Mouse (Mus musculus) heart, postnatal 0 days (tissue): ENCODE measurements around the gene Ube2l3. TPM values are rescaled to one million over a fixed set of nuclear protein-coding genes. Genes with fewer than 3 reads are reported as not detected.

ENCODE experiments used
- ATAC-seq: fragments of 200-750 bp; cut with Nextera tagmentation; 2 replicates; pipeline ENCODE4 v1.8.0; 2017; ENCODE audit warnings: low read depth, moderate number of reproducible peaks, moderate library complexity; ENCODE audit not compliant: insufficient read depth
- DNase-seq: peaks from one replicate; pipeline ENCODE4 v3.0.0-alpha.2; 2016; ENCODE audit warnings: low spot score
- H3K27ac ChIP-seq: fragments of 300-500 bp; sonication (generic); 2 replicates; pipeline ENCODE4 v1.5.1; 2014; ENCODE audit warnings: low read depth, mild to moderate bottlenecking
- H3K27me3 ChIP-seq: fragments of 300-500 bp; sonication (generic); 2 replicates; pipeline ENCODE4 v1.6.1; 2014; ENCODE audit warnings: low read length, mixed read lengths; ENCODE audit not compliant: control insufficient read depth, insufficient read depth
- H3K36me3 ChIP-seq: fragments of 300-500 bp; sonication (generic); replicated peaks from 2 replicates; pipeline ENCODE4 v1.6.1; 2014; ENCODE audit warnings: low read length, mixed read lengths; ENCODE audit not compliant: control insufficient read depth, insufficient read depth
- H3K4me1 ChIP-seq: fragments of 300-500 bp; sonication (generic); 2 replicates; pipeline ENCODE4 v1.6.1; 2014; ENCODE audit warnings: antibody characterized with exemption; ENCODE audit not compliant: control insufficient read depth, insufficient read depth
- H3K4me2 ChIP-seq: fragments of 300-500 bp; sonication (generic); 2 replicates; pipeline ENCODE4 v1.6.1; 2014; ENCODE audit warnings: low read depth, mild to moderate bottlenecking, low read length, moderate library complexity
- H3K4me3 ChIP-seq: fragments of 300-500 bp; sonication (generic); 2 replicates; pipeline ENCODE4 v1.5.1; 2014; ENCODE audit warnings: low read depth, low read length
- H3K9ac ChIP-seq: fragments of 300-500 bp; sonication (generic); replicated peaks from 2 replicates; pipeline ENCODE4 v1.6.1; 2014; ENCODE audit warnings: low read depth, low read length, mixed read lengths
- H3K9me3 ChIP-seq: fragments of 300-500 bp; sonication (generic); replicated peaks from 2 replicates; pipeline ENCODE4 v1.6.1; 2016; ENCODE audit warnings: low read length; ENCODE audit not compliant: control insufficient read depth
- CTCF ChIP-seq: IDR thresholded peaks from 2 replicates; pipeline ENCODE4 v1.5.1; 2016; ENCODE audit warnings: antibody characterized with exemption, control low read depth, low read depth
- EP300 ChIP-seq: IDR thresholded peaks from 2 replicates; pipeline ENCODE4 v1.6.1; 2016; ENCODE audit warnings: antibody characterized with exemption, low read depth
- WGBS: fragments of 180-500 bp; shearing (Covaris S2); extraction: QIAGEN DNeasy Blood & Tissue Kit; methylation state at CpG from one replicate; pipeline ENCODE4 v1.1.7; 2014; 5-methylcytosine and 5-hydroxymethylcytosine counted together
- polyA plus RNA-seq: library from polyadenylated mRNA; unstranded; fragments of >200 nt; fragmentation: Nextera tagmentation; extraction: Ambion mirVana; gene quantifications from 2 replicates; pipeline ENCODE4 v1.2.1, GENCODE M21; 2015
- total RNA-seq: library from RNA; depleted of rRNA; stranded (reverse); fragments of >200 nt; gene quantifications from 2 replicates; pipeline ENCODE4 v1.2.3, GENCODE M21; 2014; ENCODE audit warnings: low replicate concordance; rRNA removed

Gene Ube2l3
- total RNA-seq = 62.5 and 79.2 TPM in 2 replicates
- polyA plus RNA-seq = 254 and 255 TPM in 2 replicates

- 0 out of 2 replicates have a peak, but pooled peaks cover 6% of the 10 kb centered on the region for H3K36me3 ChIP-seq
- ATAC-seq (no peak), DNase-seq (no peak)
- no peak within 1 kb of the TSS for H3K9ac ChIP-seq
- no peaks in the 10 kb centered on the region for H3K27me3 ChIP-seq
- WGBS = 78% methylated on average over 1 of the region's 1 CpGs
- H3K27ac ChIP-seq = peak within 1 kb of the TSS; percentile 79; the same call in 1 of the 2 replicates
- H3K4me3 ChIP-seq = peak within 1 kb of the TSS; percentile 88
- 0 out of 2 replicates have a peak within 1 kb of the TSS, but pooled peaks have one; percentile 73 for H3K4me2 ChIP-seq
- peaks cover 13% of the 10 kb centered on the region for H3K4me1 ChIP-seq
- no peaks in the 10 kb centered on the region for H3K9me3 ChIP-seq
- no peak for TF ChIP-seq CTCF
- TF ChIP-seq EP300 = no peak
These were observed at the start of gene Ube2l3 for GRCm38 (mm10) chr16:17202549-17202948. Ube2l3 (minus strand) TSS chr16:17202649.

DNA sequence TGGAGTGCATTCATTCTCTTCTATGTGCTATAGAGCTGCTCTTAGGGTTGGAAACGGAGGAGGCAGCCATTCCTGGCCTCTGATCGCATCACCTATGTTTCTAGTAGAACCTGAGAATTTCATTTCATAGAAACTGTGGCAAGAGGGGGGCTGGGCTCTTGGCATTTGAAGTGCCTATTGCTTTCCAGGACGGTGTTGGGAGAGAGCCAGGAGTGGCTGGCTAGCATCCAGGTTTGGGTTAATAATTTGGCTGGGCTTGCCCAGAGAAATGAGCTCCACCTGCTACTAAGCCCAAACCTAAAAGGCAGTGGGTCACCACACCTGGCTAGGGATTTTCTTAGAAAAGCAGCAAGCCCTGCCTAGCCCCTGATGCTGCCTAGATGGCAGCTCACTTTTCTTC lies 49.1 kb upstream of the Ube2l3 start:
- no peaks in the 10 kb centered on the region for H3K27me3 ChIP-seq
- no peaks in the 10 kb centered on the region for H3K9me3 ChIP-seq
- ATAC-seq = no peak
- H3K36me3 ChIP-seq = peaks cover 8% of the 10 kb centered on the region; the same call in 1 of the 2 replicates
- no peak overlapping the region for H3K9ac ChIP-seq
- no peak overlapping the region for H3K4me2 ChIP-seq
- DNase-seq = peak; percentile 43
- TF ChIP-seq EP300 (no peak), CTCF (no peak)
- no peak overlapping the region for H3K4me3 ChIP-seq
- no peak overlapping the region for H3K27ac ChIP-seq
- H3K4me1 ChIP-seq = peaks cover 72% of the 10 kb centered on the region
- WGBS = 17% methylated on average over 3 of the region's 3 CpGs

- Histone ChIP-seq H3K27ac (no peak overlapping the region), H3K4me1 (peaks cover 75% of the 10 kb centered on the region), H3K9ac (no peak overlapping the region), H3K27me3 (no peaks in the 10 kb centered on the region), H3K4me3 (no peak overlapping the region), H3K4me2 (no peak overlapping the region), H3K9me3 (no peaks in the 10 kb centered on the region), H3K36me3 (no peaks in the 10 kb centered on the region)
- 26% methylated on average over 6 of the region's 6 CpGs for WGBS
- no peak for ATAC-seq
- no peak for DNase-seq
- no peak for TF ChIP-seq CTCF
- no peak for TF ChIP-seq EP300
These were observed 46.7 kb upstream of the Ube2l3 start for GRCm38 (mm10) chr16:17249135-17249534.

DNA sequence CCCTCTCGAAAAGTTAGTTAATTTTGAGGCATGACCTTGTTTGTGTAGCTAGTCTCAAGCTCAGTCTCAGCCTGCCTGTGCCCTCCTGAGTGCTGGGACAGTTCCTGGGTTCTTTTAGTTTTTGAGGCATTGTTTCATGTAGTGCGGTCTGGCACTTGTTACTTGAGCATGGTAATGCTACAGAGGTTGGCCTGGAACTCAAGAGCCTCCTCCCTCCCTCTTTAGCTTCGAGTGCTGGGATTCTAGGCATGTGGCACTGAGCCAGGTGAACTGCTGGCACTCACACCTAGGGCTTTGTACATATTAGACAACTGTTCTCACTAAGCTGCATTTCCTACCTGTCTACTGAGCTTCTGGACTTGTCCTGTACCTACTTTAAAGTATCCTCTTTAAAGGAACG lies 45.3 kb upstream of the Ube2l3 start:
- Histone ChIP-seq H3K9ac (no peak overlapping the region), H3K27me3 (no peaks in the 10 kb centered on the region), H3K4me1 (peaks cover 70% of the 10 kb centered on the region), H3K9me3 (no peaks in the 10 kb centered on the region), H3K36me3 (no peaks in the 10 kb centered on the region), H3K4me3 (no peak overlapping the region), H3K4me2 (no peak overlapping the region), H3K27ac (peak overlapping the region; percentile 80)
- 27% methylated on average over 4 of the region's 4 CpGs for WGBS
- no peak for TF ChIP-seq CTCF
- TF ChIP-seq EP300 = no peak
- ATAC-seq (peak; percentile 82), DNase-seq (peak; percentile 81)

- no peaks in the 10 kb centered on the region for H3K36me3 ChIP-seq
- peaks cover 59% of the 10 kb centered on the region for H3K4me1 ChIP-seq
- H3K4me3 ChIP-seq = no peak overlapping the region
- no peak for DNase-seq
- H3K27ac ChIP-seq = no peak overlapping the region
- no peak overlapping the region for H3K9ac ChIP-seq
- ATAC-seq = no peak
- TF ChIP-seq CTCF (no peak), EP300 (no peak)
- H3K4me2 ChIP-seq = no peak overlapping the region
- H3K27me3 ChIP-seq = no peaks in the 10 kb centered on the region
- no peaks in the 10 kb centered on the region for H3K9me3 ChIP-seq
- 72% methylated on average over 1 of the region's 1 CpGs for WGBS
These were observed 42.5 kb upstream of the Ube2l3 start for GRCm38 (mm10) chr16:17244996-17245395.

DNA sequence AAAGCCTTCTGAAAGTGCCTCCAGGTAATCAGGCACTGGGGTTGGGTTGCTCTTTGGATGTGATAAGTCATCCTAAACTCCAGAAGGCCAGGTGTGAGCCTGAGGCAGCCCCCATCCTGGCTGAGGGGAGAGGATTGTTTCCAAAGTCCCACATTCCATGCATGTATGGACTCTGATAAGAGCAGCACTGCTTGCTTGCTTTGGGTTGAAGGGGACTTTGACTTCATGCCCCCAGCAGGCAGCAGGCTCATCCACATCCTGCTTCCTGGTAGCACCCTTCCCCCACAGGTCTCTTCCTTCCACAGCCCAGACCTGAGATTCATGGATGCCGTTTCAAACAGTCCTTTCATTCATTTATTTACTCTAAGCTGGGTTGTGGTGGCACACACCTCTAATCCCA lies 41.3 kb upstream of the Ube2l3 start:
- no peaks in the 10 kb centered on the region for H3K27me3 ChIP-seq
- H3K9me3 ChIP-seq = no peaks in the 10 kb centered on the region
- ATAC-seq (no peak), DNase-seq (no peak)
- no peak overlapping the region for H3K27ac ChIP-seq
- peaks cover 58% of the 10 kb centered on the region for H3K4me1 ChIP-seq
- no peaks in the 10 kb centered on the region for H3K36me3 ChIP-seq
- 14% methylated on average over 1 of the region's 1 CpGs for WGBS
- TF ChIP-seq EP300 (no peak), CTCF (no peak)
- H3K4me2 ChIP-seq = no peak overlapping the region
- H3K9ac ChIP-seq = no peak overlapping the region
- H3K4me3 ChIP-seq = no peak overlapping the region
